Mouse (Mus musculus): ENCODE measurements around the gene C1qtnf7.

DNA sequence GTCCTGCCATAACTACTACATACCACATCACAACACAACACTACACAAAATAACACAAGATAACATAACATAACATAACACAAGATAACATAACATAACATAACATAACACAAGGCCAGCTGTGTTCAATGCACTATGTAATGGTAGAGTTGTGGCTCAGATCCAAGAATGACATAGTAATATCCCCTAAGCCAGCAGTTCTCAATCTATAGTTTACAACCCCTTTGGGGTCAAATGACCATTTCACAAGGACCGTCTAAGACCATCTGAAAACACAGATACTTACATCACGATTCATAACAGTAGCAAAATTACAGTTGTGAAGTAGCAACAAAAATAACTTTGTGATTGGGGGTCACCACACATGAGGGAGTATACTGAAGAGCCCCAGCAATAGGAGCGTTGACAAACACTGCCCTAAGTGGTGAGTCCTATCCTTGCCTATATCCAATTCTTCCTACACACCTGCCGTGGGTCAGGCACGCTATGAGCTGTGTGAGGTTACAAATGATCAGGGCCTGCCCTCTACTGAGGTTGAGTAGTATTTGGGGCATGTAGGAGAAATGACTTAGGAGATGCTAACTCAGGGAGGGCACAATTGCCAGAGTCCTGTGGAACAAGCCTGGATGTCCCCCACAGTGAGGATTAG, 73.6 kb downstream of the C1qtnf7 start:
- TF ChIP-seq POLR2A (IDR thresholded peaks at IDR 0.05; ENCODE audit: extremely low read depth, insufficient read depth, low read length), result no peak
- no peak for TF ChIP-seq CTCF (IDR thresholded peaks at IDR 0.05; ENCODE audit: low read depth, low read length)
